Mouse (Mus musculus) forebrain, embryonic 13.5 days (tissue): Measurements from ENCODE around the gene Pi4kb. TPM values are rescaled to one million over a fixed set of nuclear protein-coding genes. Genes with fewer than 3 reads are reported as not detected.
"Not testable (repeated sequence)": the region's sequence is repeated elsewhere in the genome, so short reads cannot be mapped to it uniquely, and the experiment has no call there.

Source experiments
- ATAC-seq: fragments of 200-750 bp; cut with Nextera tagmentation; 2 replicates; pipeline ENCODE4 v1.8.0; 2017
- H3K27ac ChIP-seq: fragments of 300-500 bp; sonication (generic); 2 replicates; pipeline ENCODE4 v1.5.1; 2015; ENCODE audit warnings: inconsistent platforms, mild to moderate bottlenecking, moderate library complexity
- H3K27me3 ChIP-seq: fragments of 300-500 bp; sonication (generic); 2 replicates; pipeline ENCODE4 v1.6.1; 2015; ENCODE audit warnings: mild to moderate bottlenecking, inconsistent platforms
- H3K36me3 ChIP-seq: fragments of 300-500 bp; sonication (generic); 2 replicates; pipeline ENCODE4 v1.6.1; 2015; ENCODE audit warnings: mild to moderate bottlenecking, inconsistent platforms; ENCODE audit not compliant: poor library complexity, severe bottlenecking
- H3K4me1 ChIP-seq: fragments of 300-500 bp; sonication (generic); 2 replicates; pipeline ENCODE4 v1.6.1; 2015; ENCODE audit warnings: inconsistent platforms
- H3K4me2 ChIP-seq: fragments of 300-500 bp; sonication (generic); 2 replicates; pipeline ENCODE4 v1.6.1; 2015; ENCODE audit warnings: inconsistent platforms, mild to moderate bottlenecking, moderate library complexity
- H3K4me3 ChIP-seq: fragments of 300-500 bp; sonication (generic); 2 replicates; pipeline ENCODE4 v1.5.1; 2015; ENCODE audit warnings: mild to moderate bottlenecking, inconsistent platforms
- H3K9ac ChIP-seq: fragments of 300-500 bp; sonication (generic); 2 replicates; pipeline ENCODE4 v1.6.1; 2015; ENCODE audit warnings: mild to moderate bottlenecking, inconsistent platforms
- H3K9me3 ChIP-seq: fragments of 300-500 bp; sonication (generic); replicated peaks from 2 replicates; pipeline ENCODE4 v1.6.1; 2016; ENCODE audit warnings: inconsistent platforms
- WGBS: fragments of 180-500 bp; shearing (Covaris S2); methylation state at CpG from one replicate; pipeline ENCODE4 v1.1.7; 2015; 5-methylcytosine and 5-hydroxymethylcytosine counted together
- polyA plus RNA-seq: library from polyadenylated mRNA; unstranded; fragments of >200 nt; fragmentation: Nextera tagmentation; extraction: Ambion mirVana; gene quantifications from 2 replicates; pipeline ENCODE4 v1.2.1, GENCODE M21; 2015

Pi4kb gene
- polyA plus RNA-seq, 1 experiment from 2014 or later: 23.6 TPM

DNA sequence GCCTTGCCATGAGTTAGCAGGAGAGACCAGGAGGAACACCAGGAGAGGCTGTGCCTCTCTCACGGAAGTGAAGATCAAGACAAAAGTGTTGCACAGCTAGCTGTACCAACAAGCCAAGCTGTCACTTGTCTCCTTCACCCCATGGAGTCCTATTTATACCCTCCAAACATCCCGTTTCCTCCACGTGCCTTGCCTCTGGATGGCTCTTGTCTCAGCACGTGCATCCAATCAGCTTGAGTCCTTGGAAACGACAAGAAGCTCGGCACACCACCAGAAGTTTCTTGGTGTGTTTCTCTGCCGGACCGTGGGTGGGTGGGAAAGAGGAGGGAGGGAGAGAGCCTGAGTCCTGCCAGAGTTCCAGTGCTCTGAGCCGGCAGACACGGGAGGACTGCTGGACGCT, 50.0 kb downstream of the Pi4kb start:
- Histone ChIP-seq H3K27me3 (no peaks in the 10 kb centered on the region), H3K36me3 (no peaks in the 10 kb centered on the region), H3K4me3 (no peak overlapping the region), H3K27ac (no peak overlapping the region), H3K4me1 (peaks cover 14% of the 10 kb centered on the region), H3K4me2 (no peak overlapping the region), H3K9me3 (no peaks in the 10 kb centered on the region), H3K9ac (no peak overlapping the region)
- no peak for ATAC-seq
- WGBS: 26% methylated on average over 11 of the region's 11 CpGs

DNA sequence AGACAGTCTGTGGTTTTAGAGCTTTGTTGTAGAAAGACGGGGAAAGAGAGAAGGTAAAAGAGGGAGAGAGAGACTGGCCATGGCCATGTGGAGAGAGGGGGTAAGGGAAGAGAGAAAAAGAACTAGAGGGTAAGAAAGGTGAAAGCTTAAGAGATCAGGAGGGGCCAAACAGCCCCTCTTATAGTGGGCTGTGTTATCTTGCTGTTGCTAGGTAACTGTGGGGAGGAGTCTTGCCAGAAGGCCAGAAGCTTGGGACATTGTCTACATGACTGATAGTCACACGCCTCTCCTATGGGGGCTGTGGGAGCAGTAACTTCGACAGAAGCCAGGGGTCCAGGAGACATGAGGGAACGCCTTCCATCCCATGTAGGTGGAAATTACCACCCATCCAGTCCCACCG, 50.7 kb downstream of the Pi4kb start:
- no peaks in the 10 kb centered on the region for H3K9me3 ChIP-seq
- H3K36me3 ChIP-seq: peaks cover 6% of the 10 kb centered on the region
- H3K9ac ChIP-seq: no peak overlapping the region
- H3K27me3 ChIP-seq: no peaks in the 10 kb centered on the region
- ATAC-seq: no peak
- WGBS: 51% methylated on average over 5 of the region's 5 CpGs
- H3K4me1 ChIP-seq: peaks cover 14% of the 10 kb centered on the region
- H3K4me3 ChIP-seq: no peak overlapping the region
- no peak overlapping the region for H3K4me2 ChIP-seq
- H3K27ac ChIP-seq: no peak overlapping the region

DNA sequence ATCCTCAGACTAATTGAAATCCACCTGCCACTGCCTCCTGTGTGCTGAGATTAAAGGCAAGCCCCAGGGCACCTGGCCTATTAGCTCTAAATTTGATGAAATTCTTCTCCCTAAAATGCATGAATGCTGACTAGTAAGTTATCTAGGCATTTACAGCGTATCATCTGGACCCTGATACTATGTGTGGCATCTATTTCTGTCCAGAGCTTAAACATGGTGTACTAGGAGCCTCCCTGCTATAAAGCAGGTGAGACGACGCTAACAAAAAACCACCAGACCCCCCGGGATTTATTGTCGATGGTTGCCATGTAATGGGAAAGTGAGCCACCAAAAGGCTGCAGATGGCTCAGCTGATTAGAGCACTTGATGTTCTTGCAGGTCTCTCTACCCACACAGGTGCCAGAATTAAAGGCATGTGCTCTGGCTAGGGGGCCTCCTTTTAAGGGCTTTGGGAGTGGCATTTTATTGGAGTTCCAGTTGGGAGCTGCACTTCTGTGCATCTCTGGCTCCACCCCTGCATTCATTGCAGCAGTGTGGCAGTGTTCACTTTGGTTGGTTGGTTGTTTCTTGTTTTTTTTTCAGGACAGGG, 52.6 kb downstream of the Pi4kb start:
- no peak overlapping the region for H3K4me2 ChIP-seq
- H3K4me3 ChIP-seq: no peak overlapping the region
- H3K27ac ChIP-seq: peak overlapping the region; percentile 2; the same call in 1 of the 2 replicates
- H3K9ac ChIP-seq: no peak overlapping the region
- H3K9me3 ChIP-seq: no peaks in the 10 kb centered on the region
- peaks cover 14% of the 10 kb centered on the region for H3K4me1 ChIP-seq
- H3K27me3 ChIP-seq: no peaks in the 10 kb centered on the region
- no peak for ATAC-seq
- 55% methylated on average over 5 of the region's 5 CpGs for WGBS
- H3K36me3 ChIP-seq: peaks cover 26% of the 10 kb centered on the region

DNA sequence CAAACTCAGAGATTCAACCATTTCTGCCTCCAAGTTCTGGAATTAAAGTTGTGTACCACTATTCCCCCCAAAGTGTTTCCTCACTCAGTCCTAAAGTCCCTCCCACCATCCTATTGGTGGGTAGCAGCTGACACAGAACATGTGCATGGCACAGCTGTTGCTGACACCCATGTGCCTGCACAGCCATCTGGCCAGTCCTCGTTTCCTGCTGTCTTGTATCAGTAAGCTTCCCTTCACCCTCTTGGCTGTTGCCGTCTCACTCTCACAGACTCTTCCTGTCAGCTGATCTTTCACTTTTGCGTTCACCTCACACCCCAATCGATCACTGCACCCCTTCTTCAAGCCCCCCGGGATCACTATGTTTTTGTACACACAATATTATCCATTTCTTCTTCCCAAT, 53.2 kb downstream of the Pi4kb start:
- no peaks in the 10 kb centered on the region for H3K27me3 ChIP-seq
- H3K4me3 ChIP-seq: no peak overlapping the region
- WGBS: 72% methylated on average over 5 of the region's 5 CpGs
- no peak overlapping the region for H3K9ac ChIP-seq
- H3K9me3 ChIP-seq: no peaks in the 10 kb centered on the region
- peak overlapping the region; percentile 2; the same call in 1 of the 2 replicates for H3K27ac ChIP-seq
- peak; percentile 79 for ATAC-seq
- H3K4me1 ChIP-seq: peaks cover 14% of the 10 kb centered on the region
- H3K36me3 ChIP-seq: peaks cover 31% of the 10 kb centered on the region
- H3K4me2 ChIP-seq: no peak overlapping the region

DNA sequence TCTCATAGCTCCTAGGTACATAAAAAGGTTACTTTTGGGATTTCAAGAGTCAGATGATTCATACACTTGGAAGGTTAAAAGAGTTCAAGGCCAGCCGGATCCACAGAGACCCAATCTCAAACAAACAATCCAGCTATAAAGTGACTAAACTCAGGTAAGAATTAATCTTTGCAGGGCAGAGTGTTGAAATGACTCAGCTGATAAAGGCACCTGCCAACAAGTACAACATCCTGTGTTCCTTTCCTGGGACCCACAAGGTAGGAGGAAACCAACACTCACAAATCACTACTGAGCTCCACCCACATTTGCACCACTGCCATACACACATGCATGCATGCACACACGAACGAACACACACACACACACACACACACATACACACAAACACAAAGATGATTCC, 54.1 kb downstream of the Pi4kb start:
- no peak for ATAC-seq
- H3K36me3 ChIP-seq: peaks cover 40% of the 10 kb centered on the region
- H3K4me3 ChIP-seq: no peak overlapping the region
- no peaks in the 10 kb centered on the region for H3K9me3 ChIP-seq
- WGBS: 92% methylated on average over 3 of the region's 3 CpGs
- peaks cover 14% of the 10 kb centered on the region for H3K4me1 ChIP-seq
- H3K4me2 ChIP-seq: no peak overlapping the region
- no peak overlapping the region for H3K27ac ChIP-seq
- no peaks in the 10 kb centered on the region for H3K27me3 ChIP-seq
- no peak overlapping the region for H3K9ac ChIP-seq

GRCm38 (mm10) chr3:95029291-95029827, 54.8 kb downstream of the Pi4kb start:
- H3K4me3 ChIP-seq: not testable (repeated sequence)
- peaks cover 47% of the 10 kb centered on the region for H3K36me3 ChIP-seq

DNA sequence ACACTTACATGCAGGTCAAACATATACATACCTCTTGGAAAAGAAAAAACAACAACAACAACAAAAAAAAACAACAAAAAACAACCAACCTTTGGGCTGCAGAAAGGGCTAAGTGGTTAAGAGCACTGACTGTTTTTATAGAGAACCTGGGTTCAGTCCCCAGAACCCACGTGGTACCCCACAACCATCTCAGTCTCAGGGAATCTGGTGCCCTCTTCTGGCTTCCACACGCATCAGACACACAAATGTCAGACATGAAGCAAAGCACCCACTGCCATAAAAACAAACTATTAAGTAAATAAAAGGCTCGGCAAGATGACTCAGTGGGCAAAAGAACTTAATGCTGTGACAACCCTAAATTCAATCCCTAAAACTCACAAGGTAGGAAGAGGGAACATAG, 55.4 kb downstream of the Pi4kb start:
- no peak for ATAC-seq
- Histone ChIP-seq H3K4me3 (no peak overlapping the region), H3K27ac (no peak overlapping the region), H3K4me1 (peaks cover 10% of the 10 kb centered on the region; the same call in 1 of the 2 replicates), H3K4me2 (no peak overlapping the region), H3K36me3 (peaks cover 53% of the 10 kb centered on the region), H3K9ac (no peak overlapping the region), H3K27me3 (no peaks in the 10 kb centered on the region), H3K9me3 (no peaks in the 10 kb centered on the region)
- WGBS: 64% methylated on average over 3 of the region's 3 CpGs

More at GRCm38 (mm10) chr3:95029291-95029827, 54.8 kb downstream of the Pi4kb start:
- not testable (repeated sequence) for H3K27ac ChIP-seq, H3K9me3 ChIP-seq, ATAC-seq, H3K4me2 ChIP-seq, H3K27me3 ChIP-seq, H3K9ac ChIP-seq
- WGBS: 77% methylated on average over 3 of the region's 3 CpGs
- peaks cover 14% of the 10 kb centered on the region for H3K4me1 ChIP-seq

DNA sequence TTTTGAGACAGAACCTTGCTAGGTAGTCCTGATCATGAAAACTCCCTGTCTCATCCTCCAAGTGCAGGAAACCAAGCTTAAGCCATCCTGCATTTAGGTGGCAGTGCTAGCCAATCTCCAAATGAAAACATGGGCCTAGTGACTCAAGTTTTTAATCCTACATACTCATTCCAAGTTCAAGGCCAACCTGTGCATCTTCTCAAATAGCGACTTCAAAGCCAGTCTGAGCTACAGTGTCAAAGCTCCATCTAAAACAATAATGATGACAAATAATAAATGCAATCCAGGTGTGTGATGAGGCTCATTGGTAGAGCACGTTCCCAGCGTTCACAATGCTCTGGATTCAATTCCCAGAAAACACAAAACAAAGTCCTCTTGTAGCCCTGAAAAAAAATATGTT, 67.1 kb downstream of the Pi4kb start:
- Histone ChIP-seq H3K27ac (no peak overlapping the region), H3K27me3 (no peaks in the 10 kb centered on the region), H3K4me2 (peak overlapping the region; percentile 66), H3K36me3 (peaks cover 29% of the 10 kb centered on the region), H3K9me3 (no peaks in the 10 kb centered on the region), H3K4me1 (peaks cover 7% of the 10 kb centered on the region), H3K9ac (peak overlapping the region; percentile 86), H3K4me3 (peak overlapping the region; percentile 63)
- 14% methylated on average over 3 of the region's 3 CpGs for WGBS
- no peak for ATAC-seq

DNA sequence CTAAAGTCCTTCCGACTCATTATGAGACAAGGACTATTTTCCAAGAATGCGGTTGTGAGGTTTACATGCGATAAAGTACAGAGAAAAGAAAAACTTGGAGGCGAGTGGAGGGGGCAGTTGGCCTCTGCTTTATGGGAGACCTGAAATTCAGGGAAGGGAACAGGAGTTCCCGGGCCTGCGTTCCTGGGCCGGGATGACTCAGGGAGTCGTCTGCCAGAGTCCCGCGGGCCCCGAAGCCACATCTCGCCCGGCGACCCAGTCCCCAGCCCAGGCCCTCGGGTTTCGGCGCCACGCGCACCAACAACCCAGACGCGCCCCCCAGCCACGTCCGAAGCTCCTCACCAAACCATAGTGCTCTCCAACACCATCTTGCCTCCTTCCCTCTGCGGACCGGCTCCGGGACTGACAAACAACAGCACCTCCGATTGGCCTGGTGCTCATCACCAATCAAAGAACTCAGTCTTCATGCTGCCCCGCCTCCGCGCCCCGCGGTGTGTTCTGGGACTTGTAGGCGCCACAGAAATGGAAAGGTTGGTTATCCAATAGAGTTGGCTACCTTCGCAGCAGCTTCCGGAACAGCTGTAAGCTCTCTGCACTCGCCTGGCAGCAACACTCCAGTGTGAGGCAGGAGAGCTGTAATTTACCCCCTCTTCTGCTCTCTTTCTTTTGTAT, 67.8 kb downstream of the Pi4kb start, which contains the start of gene Psmd4:
Gene Psmd4 (minus strand): TSS at position 449 of the 672 bp plus-strand sequence.
- WGBS: under 1% methylated on average over 36 of the region's 36 CpGs
- H3K9ac ChIP-seq: peak within 1 kb of the TSS; percentile 86
- no peaks in the 10 kb centered on the region for H3K27me3 ChIP-seq
- peak within 1 kb of the TSS; percentile 66 for H3K4me2 ChIP-seq
- peaks cover 23% of the 10 kb centered on the region for H3K36me3 ChIP-seq
- peak within 1 kb of the TSS; percentile 63 for H3K4me3 ChIP-seq
- peaks cover 7% of the 10 kb centered on the region for H3K4me1 ChIP-seq
- H3K27ac ChIP-seq: no peak within 1 kb of the TSS; the same call in 1 of the 2 replicates
- H3K9me3 ChIP-seq: no peaks in the 10 kb centered on the region
- ATAC-seq: peak; percentile 100

- Histone ChIP-seq H3K4me2 (peak overlapping the region; percentile 66), H3K4me3 (peak overlapping the region; percentile 63), H3K9ac (peak overlapping the region; percentile 86), H3K4me1 (peaks cover 7% of the 10 kb centered on the region), H3K27ac (no peak overlapping the region; the same call in 1 of the 2 replicates), H3K27me3 (no peaks in the 10 kb centered on the region), H3K36me3 (peaks cover 21% of the 10 kb centered on the region), H3K9me3 (no peaks in the 10 kb centered on the region)
- peak; percentile 63 for ATAC-seq
- 32% methylated on average over 7 of the region's 7 CpGs for WGBS
Observed at GRCm38 (mm10) chr3:95042838-95043229, 68.3 kb downstream of the Pi4kb start.

DNA sequence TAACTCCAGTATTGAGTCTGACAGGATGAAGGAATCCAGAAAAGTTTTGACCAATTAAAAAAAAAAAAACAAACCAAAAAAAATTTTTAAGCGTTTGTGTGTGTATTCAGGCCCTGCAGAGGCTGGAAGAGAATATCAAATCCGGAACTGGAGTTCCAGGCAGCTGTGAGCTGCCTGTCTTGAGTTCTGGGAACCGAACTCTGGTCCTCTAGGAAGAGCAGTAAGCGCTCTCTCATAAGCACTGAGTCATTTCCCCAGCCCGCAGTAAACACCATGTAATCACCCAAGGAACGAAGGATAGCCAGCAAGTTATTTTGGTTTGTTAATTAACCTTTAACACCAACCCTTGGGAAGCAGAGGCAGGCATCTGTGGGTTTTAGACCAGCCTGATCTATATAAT, 68.7 kb downstream of the Pi4kb start:
- 80% methylated on average over 6 of the region's 6 CpGs for WGBS

GRCm38 (mm10) chr3:95046462-95047057, 72.0 kb downstream of the Pi4kb start:
- Histone ChIP-seq H3K9ac (no peak overlapping the region), H3K27ac (no peak overlapping the region), H3K27me3 (no peaks in the 10 kb centered on the region), H3K36me3 (no peaks in the 10 kb centered on the region), H3K9me3 (no peaks in the 10 kb centered on the region), H3K4me2 (no peak overlapping the region), H3K4me1 (peaks cover 3% of the 10 kb centered on the region), H3K4me3 (no peak overlapping the region)
- WGBS: 91% methylated on average over 11 of the region's 11 CpGs
- ATAC-seq: no peak

More for the DNA sequence above, 68.7 kb downstream of the Pi4kb start:
- no peak for ATAC-seq
- H3K27ac ChIP-seq: no peak overlapping the region
- no peak overlapping the region for H3K9ac ChIP-seq
- no peak overlapping the region for H3K4me2 ChIP-seq
- no peaks in the 10 kb centered on the region for H3K27me3 ChIP-seq
- no peaks in the 10 kb centered on the region for H3K9me3 ChIP-seq
- H3K4me3 ChIP-seq: no peak overlapping the region
- H3K36me3 ChIP-seq: peaks cover 17% of the 10 kb centered on the region
- peaks cover 7% of the 10 kb centered on the region for H3K4me1 ChIP-seq
